Mouse (Mus musculus) urinary bladder, postnatal 25 days (tissue): Measurements from ENCODE around the gene Rai1.

ENCODE experiments used
- DNase-seq: peaks from one replicate; pipeline ENCODE4 v3.0.0; 2022; ENCODE audit warnings: low spot score

The Rai1 gene

DNA sequence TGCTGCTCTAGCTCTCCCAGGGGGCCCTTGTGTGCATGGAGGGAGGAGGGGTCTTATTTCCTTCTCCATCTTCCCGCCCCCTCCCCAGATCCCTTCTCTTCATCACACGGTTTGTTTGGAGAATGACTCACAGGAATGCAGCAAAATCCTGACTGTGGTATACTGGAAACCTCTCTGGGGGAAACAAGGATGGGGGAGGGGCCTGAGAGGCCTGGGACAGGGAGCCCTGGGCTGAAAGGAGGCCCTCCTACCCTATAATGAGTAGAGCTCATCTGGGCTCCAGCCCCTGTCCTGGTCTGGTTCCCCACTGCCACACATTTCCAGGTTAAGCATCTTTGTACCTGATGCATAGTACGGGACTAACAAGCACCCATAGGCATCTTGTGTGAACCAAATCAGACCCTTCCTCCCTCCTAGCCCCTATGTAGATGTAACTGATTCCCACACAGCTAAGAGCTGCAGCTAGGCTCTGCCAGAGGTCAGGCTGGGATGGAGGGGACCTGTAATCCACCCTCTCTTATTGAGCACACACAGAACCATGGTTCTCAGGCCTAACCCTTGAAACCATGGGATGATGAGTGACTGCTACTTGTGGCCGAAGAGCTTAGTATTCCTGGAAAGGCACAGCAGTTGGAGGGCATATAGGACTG lies 23.2 kb downstream of the Rai1 start:
- DNase-seq, result no peak

DNA sequence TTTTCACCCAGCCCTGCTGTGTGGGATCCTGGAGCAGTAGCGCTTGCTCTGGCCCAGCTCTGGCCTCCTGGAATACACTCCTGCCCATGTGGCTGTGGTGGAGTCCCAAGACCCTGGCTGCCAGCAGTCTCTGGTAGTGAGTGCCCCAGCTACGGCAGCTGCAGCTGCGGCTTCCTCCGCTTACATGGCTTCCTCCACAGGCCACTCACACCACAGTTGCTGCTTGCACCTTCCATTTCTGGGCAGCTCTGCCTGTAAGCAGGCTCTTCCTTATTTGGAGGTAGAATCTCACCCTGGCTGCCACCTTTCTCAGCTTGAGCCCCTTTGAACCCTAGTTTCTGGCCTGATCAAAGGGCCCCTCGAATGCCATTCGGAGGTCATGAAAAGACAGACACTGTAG lies 25.7 kb downstream of the Rai1 start:
- DNase-seq, result no peak

DNA sequence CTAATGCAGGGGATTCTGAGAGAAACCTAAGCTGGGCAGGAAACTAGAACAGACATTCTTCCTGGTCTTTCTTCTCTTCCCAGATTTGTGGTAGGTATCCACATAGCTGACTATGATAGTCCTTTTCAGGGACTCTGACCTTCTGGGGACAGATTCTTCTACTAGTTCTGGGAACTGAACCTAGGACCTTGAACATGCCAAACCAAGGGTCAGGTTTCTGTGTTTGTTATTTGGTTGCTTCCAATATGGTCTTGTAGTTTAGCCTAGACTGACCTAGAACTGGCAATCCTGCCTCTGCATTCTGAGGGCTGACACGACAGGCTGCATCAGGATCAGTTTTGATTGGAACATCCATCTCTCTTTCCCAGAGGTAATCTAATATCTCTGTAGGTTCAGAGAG lies 27.2 kb downstream of the Rai1 start:
- no peak for DNase-seq

DNA sequence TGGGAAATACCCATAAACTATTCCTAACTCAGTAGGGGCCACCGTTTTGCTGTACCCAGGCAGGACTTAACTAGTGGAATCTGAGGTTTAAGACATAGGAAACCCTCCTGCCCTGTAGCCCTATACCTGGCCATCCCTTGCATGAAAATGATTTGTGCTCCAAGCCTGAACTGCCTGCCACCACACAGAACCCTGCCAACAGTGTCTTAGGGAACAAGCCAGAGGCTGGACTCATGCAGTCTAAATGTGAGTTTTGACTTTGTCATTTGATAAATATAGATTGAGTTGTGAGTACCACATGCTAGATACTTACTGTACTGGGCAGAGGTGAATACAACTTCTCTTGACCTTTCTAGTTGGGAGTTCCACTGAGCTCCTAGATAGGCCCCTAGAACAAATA lies 31.7 kb downstream of the Rai1 start:
- DNase-seq, result no peak

DNA sequence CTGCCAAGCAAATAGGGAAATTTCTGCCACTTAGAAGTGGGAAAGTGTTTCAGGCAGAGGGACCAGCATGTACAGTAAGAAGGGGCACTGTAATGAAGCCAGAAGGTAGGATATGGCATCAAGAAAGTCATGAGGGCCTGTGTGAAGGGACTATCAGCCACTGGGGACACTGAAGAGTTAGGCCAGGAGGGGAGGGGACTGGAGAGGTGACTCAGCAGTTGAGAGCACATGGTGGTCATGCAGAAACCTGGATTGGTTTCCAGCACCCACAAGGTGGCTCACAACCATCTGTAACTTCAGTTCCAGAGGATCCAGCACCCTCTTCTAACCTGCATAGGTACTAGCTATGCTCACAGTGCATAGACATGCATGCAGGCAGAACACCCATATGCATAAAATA lies 32.4 kb downstream of the Rai1 start:
- no peak for DNase-seq

DNA sequence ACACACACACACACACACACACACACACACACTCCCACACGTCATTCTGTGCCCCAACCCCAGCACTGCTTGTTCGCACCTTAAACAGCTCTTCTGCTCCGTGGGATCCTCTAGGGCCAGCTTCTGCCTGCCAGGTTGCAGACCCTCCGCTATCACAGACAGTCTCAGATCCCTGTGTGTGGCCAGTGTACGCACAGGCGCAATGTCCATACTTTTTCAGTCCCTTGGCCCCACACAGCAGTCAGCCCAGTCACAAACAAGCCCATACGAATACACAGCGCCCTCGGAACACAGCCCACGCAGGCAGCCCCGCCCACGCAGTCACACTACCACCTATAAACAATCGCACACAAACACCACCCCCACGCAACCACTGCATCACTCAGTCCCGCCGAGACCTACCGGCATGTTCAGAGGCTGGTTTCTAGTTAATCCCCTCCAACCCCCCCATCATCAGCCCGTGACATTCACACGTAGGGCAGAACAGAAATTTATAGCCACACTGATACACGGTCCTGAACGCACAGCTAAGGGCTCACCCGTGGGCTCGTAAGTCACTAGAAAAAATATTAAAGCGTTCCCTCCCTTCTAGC lies 34.4 kb downstream of the Rai1 start:
- no peak for DNase-seq

DNA sequence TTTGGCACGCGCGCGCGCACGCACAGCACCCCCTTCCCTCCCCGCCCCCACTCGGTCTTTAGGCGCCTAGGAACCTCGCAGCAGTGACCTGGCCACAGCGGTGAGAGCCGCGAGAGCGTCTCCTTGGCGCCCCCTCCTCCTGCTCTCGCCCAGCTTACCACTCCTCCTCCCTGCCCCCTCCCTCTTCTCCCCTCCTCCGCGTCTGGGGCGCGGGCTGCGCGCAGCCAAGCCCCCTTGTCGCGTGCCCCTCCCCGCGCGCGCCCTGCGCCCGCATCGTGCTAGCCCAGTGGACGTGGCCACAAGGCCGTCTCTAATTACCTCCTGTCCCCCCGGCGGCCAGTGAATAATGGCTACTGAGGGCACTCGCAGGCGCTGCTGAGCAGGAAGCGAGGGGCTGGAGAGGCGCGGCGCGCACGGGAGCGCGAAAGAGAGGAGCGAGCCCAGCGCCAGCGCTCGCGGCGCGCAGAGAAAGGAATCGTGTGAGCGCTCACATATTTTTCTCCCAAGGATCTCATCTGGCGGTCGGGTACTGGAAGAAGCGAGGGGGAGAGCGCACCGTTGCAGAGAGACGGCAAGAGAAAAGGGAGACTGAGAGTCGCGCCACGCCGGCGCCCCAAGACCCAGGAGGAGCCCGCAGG lies 35.0 kb downstream of the Rai1 start:
- DNase-seq, result peak; percentile 41

DNA sequence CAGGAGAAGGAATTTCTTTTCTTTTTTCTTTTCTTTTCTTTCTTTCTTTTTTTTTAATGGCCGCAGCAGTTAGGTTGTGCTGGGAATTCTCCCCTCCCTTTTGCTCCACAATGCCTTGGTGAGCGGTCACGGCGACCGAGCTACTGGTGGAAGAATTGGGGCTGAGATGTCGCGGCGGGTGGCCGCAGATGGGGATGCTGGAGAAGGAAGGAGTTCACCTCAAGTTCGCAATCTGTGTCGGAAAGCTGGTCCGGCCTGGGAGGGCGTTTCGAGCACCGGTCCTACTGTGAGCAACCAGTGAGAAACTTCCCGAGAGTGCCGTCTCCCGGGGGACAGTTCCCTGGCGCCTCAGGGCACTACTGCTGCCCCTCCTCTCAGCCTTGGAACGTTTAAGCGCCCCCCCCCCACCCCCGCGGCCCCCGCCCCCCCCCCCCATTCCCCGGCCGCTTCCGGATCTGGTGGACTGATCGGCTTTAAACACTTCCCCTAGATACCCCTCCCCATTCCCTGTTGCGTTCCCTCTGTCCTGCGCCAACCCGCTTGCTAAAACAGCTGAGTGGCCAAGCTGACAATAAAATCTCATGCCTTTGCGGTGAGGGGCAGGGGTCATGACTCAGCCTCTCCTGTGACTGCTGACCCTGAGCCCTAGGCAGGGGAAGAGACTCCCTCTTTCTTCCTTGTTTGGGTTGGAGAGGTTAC lies 35.9 kb downstream of the Rai1 start:
- DNase-seq, result no peak

DNA sequence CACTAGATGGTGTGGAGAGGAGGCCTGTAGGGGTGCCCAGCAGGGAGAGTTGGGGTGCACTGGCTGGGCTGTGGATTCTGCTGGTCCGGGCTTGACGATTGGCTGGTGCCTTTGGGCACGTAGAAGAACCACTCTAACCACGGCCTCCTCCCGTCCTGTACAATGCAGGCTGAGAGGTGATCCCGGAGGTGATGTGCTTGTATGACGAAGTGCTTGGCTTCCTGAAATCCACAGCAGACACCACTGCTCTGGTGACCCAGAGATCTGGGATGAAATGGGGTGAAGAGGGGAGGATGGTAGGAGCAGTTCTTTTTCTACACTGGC lies 36.4 kb downstream of the Rai1 start:
- DNase-seq, result no peak

DNA sequence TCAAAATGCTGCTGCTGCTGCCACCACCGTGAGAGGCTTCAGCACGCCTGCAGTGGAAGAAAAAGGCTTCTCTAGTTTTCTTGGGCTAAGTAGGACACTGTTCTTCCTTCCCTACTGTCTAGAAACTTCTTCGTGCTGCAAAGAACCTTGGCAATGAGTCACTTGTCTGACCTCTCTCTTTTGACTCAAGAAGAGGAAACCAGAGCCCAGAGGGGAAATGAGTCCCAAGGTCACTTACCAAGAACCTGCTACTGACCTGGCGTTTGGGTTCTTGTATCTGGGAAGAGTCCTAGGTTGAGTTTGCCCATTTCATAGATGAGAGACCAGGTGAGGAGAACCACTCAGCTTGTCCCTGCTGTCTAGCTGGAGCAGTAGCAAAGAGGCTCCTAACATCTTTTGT lies 38.3 kb downstream of the Rai1 start:
- DNase-seq, result no peak

DNA sequence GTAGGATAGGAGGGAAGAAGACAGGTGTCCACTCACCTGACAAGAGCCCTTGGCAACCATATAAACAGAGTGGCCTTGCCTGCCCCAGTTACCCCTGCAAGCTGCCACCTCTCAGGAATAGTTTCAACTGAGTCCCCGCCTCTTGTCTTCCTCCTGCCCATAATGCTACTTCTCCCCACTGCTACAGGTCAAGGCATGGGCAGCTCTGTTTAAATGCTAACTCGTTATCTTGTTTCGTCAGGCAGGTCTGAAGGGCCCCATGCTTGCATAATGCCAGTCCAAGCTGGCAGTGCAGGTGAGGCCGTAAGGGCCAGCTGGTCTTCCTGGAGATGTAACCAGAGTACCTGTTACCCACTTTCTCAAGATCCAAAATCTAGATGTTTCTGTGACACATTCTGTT lies 41.4 kb downstream of the Rai1 start:
- DNase-seq, result no peak

DNA sequence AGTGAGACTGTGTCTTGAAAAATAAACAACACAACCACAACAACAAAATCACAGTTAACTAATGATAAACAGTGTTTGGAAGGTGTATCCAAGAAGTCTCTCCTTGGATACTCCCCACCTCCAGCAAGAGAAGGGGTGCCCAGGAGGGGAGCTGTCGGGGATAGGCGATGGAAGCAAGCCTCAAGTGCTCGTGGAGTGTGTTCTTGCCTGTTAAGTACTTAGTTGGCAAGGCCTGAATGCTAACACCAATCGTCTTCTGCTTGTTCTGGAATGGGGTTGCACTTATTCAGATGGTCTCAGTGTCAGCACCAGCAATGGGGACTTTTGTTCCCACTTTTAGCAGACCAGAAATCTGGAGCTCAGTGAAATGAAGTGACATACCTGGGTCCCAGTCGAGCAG lies 43.8 kb downstream of the Rai1 start:
- no peak for DNase-seq

DNA sequence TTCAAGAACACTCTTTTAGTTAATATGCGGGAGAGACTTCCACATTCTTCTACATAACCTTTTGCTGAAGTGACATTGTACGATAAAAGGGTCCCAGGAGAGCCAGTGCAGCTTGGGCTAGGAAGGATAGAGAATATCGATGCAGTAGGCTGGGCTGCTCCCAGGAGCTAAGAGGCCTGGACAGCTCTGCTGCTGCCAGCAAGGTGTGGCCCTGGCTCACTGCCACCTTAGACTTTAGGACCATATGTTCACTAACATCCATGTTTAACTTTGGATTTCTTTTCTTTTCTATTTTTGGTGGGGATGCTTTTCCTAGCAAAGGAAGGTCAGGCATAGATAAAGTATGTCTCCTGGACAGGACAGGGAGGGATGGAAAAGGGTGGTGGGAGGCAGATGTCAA lies 44.3 kb downstream of the Rai1 start:
- DNase-seq, result no peak

DNA sequence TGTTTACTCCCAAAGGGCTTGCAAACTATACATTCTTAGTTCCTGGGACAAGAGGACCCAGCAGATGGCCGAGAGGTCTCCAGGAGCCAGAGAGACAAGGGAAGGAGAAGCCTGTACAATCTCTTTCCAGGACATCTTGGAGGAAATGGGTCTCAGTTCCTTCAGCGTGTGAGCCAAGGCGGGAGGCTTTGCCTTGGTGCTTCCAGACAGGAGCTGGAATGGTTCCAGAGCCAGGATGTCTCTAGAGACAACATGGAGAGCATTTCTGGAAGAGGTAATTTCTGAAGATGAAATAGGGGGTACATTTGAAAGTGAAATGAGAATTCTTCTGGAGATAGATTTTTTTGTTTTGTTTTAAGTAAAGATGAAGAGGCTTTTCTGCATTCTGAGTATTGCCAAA lies 45.9 kb downstream of the Rai1 start:
- DNase-seq, result no peak

DNA sequence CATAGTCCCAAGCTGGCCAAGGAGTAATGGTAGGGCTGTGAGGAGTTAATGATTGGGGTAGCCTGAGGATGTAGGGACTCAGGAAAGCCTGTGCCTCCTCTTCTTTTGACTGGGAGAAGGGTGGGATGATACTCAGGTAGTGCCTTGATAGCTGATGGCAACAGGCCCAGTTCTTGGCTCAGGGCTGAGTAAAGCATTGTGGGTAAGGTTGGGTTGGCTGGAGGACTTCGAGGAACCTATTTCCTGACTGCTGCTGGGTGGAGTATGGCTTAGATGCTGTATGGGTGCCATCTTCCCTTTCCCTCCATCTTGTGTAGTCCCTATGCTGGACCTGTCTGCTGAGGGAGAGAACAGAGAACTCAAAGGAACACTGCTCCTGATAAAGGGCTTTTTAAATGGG lies 47.5 kb downstream of the Rai1 start:
- DNase-seq, result no peak

DNA sequence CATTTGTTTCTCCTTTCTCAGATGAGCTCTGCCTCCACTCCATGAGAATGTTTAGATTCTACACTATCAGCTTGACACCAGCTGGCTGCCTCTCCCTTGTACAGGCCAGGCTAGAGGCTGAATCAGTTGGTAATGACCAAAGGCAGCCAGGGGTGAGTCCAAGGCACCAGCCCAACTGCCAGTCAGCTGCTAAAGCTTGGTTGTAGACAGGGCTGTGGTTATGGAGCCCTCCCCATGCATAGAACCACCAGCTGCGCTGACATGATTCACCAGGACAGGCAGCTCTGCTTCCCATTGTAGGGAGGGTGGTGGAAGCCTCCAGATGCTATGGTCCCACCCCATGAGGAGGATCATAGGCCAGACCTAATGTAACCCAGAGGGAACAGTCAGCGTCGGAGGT lies 49.1 kb downstream of the Rai1 start:
- DNase-seq, result no peak

DNA sequence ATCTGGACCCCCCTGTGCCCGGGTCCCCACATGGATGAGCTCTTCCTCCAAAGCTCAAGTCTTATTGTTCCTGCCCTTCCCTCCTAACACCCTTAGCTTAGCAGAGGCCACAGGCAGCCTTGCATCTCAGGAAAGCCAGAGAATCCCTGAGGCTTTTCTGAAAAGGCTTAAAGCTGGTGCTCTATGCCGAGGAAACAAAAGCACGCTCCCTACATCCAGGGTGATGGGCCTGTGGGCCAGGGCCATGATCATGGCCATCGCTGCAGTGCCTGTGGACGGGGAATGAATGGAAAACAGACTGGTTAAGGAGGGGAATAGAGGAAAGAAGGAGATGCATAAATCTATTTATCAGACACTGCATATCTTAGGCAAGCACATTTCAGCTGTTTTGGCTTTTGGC lies 50.9 kb downstream of the Rai1 start:
- no peak for DNase-seq

DNA sequence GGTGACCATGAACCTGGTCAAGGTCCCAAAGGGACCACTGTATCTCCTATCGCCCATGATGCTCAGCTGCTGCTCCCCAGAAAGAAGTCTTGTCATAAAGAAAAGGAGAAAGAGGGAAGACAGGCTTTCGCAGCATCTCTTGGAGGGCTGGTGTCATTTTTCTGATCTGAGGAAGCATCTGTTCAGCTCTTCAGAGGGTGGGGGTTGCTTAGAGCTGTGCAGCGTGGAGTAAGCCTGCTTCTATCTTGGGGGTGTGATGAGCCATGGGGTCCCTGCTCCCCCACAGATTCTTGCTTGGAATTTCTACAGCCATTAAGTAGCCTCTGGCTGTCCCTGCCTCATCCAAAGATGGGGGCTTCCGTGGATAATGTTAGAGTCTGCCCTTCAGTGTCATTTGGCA lies 53.5 kb downstream of the Rai1 start:
- DNase-seq, result no peak

DNA sequence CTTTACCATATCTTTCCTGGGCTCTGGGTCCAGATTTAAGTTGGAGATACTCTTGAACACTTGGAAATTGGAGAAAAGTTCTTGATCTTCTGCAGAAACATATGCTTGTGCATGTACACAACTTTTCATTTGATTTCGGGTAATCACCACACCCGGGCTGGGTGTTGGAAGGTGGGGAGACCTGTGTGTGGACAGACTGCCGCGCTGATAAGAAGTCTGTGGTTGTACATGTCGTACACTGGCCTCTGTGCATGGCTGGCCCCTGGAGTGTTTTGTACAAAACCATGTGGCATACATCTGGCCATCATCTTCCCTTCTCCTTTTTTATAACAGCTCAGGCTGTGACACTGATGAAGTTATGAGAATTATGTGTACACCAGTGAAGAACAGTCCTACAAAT lies 55.1 kb downstream of the Rai1 start:
- DNase-seq, result no peak

DNA sequence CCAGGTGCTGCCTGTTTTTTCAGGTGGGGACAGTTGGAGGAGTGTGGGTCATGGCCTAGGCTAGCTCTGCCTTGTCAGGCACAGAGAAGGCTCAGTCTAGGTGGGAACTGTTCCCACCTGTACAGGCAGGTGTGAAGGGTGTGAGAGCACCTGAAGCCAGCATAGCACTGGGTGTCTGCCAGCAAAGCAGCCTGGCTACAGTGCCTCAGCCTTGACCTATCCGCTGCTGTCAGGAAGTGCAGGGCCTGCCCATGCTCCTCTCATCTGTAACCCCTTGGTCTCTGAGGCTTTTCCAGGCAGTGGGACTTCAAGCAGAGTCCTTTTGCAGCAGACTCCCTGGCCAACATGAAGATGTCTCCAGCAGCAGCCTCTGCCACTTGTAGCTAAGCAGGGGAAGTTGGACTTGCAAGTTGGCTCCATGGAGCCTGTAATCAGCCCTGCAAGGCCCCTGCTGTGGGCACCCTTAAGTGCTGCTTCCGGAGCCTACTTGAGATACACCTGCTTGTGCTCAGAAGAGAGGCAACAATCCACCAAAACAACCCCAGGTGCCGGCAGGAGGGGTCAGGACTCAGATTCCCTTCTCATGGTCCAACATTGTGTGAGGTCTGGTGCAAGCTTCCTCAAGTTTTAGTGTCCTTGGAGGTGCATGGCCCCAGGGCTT lies 55.8 kb downstream of the Rai1 start:
- no peak for DNase-seq

DNA sequence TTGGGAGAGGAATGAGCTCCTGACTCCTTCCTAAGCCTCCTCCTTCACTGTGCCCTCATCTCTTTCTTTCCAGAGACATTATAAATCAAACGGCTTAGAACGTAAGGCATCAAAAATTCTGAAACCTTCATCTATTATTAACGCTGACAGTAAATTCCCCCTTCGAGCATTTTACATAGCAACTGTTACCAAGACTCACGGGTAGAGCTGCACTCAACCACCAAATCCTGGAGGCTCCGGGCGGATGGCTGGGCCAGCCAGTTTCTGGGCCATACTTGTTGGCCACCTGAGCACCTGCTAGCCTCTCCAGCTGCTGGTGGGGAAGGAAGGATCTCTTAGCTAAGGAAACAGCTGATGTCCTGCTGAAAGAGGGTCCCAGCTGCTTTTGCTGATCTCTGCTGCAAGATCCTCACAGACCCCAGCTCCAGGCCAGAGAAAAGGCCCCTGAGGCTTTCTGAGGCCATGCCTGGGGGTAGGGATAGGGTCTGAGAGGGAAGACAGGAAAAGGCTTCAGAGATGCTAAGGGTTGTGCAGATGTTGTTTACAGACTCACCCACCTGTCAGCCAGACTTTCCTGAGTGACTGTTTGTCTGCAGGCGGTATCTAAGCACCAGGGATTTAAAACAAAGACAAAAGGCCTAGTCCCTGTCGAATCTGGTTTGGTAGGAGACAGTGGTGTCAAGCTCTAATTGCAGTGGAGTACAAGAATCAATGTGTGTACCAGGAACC lies 56.5 kb downstream of the Rai1 start:
- DNase-seq, result no peak

DNA sequence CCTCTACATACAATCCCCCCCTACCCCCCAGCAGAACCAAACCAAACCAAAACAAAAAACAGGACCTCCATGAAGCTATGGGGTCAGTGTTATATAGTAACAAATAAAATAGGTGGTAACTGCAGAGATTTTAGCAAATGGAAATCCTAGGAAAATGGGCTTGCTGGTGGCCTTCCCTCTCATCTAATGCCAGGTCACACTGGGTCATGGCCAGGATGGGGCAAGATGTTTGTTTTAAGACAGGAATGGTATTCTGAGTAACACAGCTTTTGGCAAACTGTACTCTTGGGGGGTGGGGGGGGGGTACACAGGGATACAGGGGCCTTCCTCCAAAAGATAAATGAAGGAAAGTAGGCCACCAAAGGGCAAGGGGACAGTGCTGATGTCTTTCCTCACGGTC lies 57.7 kb downstream of the Rai1 start:
- DNase-seq, result no peak
